Mouse (Mus musculus): Measurements from ENCODE around the gene Trappc13. TPM values are rescaled to one million over a fixed set of nuclear protein-coding genes. Genes with fewer than 3 reads are reported as not detected.
A peak's percentile ranks its signal among the peaks of the same experiment; 100 is the strongest.

Trappc13 gene
- polyA plus RNA-seq, 1 experiment from 2014 or later = 79.7 TPM

DNA sequence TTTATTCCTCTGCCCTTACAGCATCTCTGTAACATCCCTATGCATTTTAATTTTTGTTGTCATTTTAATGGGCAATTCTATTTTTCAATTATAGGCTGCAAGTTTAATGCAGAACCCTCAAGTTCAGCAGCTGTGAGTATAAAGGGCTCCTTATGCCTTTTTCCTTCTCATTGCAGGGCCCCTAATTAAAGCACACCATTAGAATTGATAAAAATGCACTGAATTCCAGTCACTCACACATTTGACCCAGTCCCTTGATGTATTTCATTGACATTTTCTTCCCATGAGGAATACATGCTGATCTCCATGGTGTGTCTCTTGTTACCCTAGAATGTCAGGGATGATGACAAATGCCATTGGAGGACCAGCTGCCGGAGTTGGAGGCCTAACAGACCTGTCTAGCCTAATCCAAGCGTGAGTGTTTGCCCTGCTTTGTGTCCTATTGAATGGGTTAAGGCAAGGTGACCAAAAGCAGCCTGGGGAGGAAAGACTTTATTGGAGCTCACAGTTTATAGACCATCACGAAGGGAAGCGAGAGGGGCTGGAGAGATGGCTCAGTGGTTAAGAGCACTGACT lies 43.7 kb downstream of the Trappc13 start:
- Histone ChIP-seq H3K9ac (ENCODE audit: low read length) (no peak overlapping the region), H3K4me2 (ENCODE audit: low read depth) (no peak overlapping the region), H3K4me3 (ENCODE audit: low read depth, low read length) (no peak overlapping the region), H3K9me3 (ENCODE audit: control insufficient read depth, low read length) (no peaks in the 10 kb centered on the region), H3K27ac (ENCODE audit: low read depth, low read length) (no peak overlapping the region), H3K4me1 (ENCODE audit: control insufficient read depth, insufficient read depth, low read length) (no peaks in the 10 kb centered on the region), H3K36me3 (ENCODE audit: control insufficient read depth, insufficient read depth, low read length) (no peaks in the 10 kb centered on the region; the same call in 1 of the 2 replicates), H3K27me3 (ENCODE audit: control insufficient read depth, insufficient read depth, low read length) (no peaks in the 10 kb centered on the region)
- no peak for ATAC-seq (ENCODE audit: insufficient read depth, low FRiP score, low TSS enrichment)
- WGBS = 75% methylated on average over 4 of the region's 4 CpGs
- no peak for DNase-seq (ENCODE audit: low spot score)

GRCm38 (mm10) chr13:104132561-104132960 lies 45.7 kb downstream of the Trappc13 start:
- H3K9ac ChIP-seq (ENCODE audit: low read length) = no peak overlapping the region
- H3K9me3 ChIP-seq (ENCODE audit: control insufficient read depth, low read length) = no peaks in the 10 kb centered on the region
- H3K4me3 ChIP-seq (ENCODE audit: low read depth, low read length) = no peak overlapping the region
- H3K36me3 ChIP-seq (ENCODE audit: control insufficient read depth, insufficient read depth, low read length) = no peaks in the 10 kb centered on the region; the same call in 1 of the 2 replicates
- H3K27me3 ChIP-seq (ENCODE audit: control insufficient read depth, insufficient read depth, low read length) = no peaks in the 10 kb centered on the region
- ATAC-seq (ENCODE audit: insufficient read depth, low FRiP score, low TSS enrichment) = no peak
- H3K4me1 ChIP-seq (ENCODE audit: control insufficient read depth, insufficient read depth, low read length) = no peaks in the 10 kb centered on the region
- no peak overlapping the region for H3K4me2 ChIP-seq (ENCODE audit: low read depth)
- H3K27ac ChIP-seq (ENCODE audit: low read depth, low read length) = no peak overlapping the region
- DNase-seq (ENCODE audit: low spot score) = no peak
- WGBS = 87% methylated on average over 2 of the region's 2 CpGs

DNA sequence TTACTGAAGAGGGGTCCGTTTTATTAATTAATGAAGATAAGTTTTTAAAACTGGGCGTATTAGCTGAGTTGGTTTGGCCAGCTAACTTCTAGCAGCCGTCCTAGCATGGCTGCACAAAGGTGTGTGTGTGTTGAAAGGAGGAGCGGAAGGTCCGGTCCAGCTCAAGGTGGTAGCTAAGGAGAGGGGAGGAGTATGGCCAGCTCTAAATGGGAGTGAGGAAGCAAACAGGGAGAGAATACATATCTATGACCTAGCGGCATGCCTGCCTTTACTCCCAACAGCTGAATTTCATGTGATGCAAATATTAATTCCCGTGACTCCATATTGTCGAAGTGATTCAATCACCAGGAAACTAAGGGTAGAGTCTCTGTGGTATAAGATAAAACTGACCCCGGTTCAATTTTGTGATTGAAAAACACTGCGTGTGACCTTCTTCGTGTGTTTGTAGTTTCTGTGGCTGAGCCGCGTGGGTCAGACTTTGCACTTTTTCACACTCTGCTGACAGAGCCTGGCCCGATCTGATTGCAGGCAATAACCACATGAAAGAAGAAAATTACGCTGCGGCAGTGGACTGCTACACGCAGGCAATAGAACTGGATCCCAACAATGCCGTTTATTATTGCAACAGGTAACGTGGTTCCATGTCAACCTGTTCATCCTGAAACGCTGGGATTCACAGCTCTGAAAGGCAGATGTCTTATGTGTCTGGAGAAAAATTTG lies 54.4 kb downstream of the Trappc13 start:
- no peak for ATAC-seq (ENCODE audit: insufficient read depth, low FRiP score, low TSS enrichment)
- WGBS = 92% methylated on average over 20 of the region's 20 CpGs

DNA sequence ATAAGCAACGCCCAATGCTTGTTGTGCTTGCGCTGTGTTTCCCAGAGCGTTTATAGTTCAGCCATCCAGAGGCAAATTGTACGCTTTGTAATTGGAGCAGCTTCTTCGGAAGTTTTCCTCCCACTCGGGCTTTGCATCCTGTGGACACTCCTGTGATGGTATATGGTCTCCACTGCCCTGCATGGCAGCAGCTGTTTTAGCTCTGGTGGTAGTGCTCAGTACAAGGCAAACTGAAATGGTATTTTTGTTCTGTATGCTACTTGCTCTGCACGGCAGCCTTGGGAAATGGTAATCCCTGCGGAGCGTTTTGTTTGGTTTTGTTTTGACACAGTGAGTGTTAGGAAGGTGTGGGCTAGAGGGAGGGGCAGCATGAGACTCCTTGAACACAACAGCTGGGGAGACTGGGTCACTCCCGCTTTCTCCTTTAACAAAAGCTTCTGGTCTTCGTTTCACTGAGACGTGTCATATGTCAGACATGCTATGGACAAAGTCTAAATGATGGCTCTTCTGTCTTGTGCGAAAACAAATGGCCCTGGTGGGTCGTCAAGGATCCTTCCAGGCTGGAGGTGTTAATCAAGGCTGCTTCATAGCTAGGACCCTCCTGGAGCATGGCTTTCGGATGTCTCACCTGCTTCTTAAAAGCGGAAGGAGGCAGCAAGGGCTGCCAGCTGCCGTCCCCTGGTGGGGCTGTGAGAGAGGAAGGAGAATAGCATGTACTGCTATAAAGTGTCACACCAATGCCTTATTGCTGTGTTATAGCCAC lies 56.0 kb downstream of the Trappc13 start:
- Histone ChIP-seq H3K4me2 (ENCODE audit: low read depth) (no peak overlapping the region), H3K9me3 (ENCODE audit: control insufficient read depth, low read length) (no peaks in the 10 kb centered on the region), H3K4me3 (ENCODE audit: low read depth, low read length) (no peak overlapping the region), H3K27ac (ENCODE audit: low read depth, low read length) (no peak overlapping the region), H3K4me1 (ENCODE audit: control insufficient read depth, insufficient read depth, low read length) (0 out of 2 replicates have a peak, but pooled peaks cover 2% of the 10 kb centered on the region), H3K36me3 (ENCODE audit: control insufficient read depth, insufficient read depth, low read length) (no peaks in the 10 kb centered on the region), H3K27me3 (ENCODE audit: control insufficient read depth, insufficient read depth, low read length) (no peaks in the 10 kb centered on the region), H3K9ac (ENCODE audit: low read length) (no peak overlapping the region)
- WGBS = 55% methylated on average over 17 of the region's 17 CpGs
- ATAC-seq (ENCODE audit: insufficient read depth, low FRiP score, low TSS enrichment) = no peak
- no peak for DNase-seq (ENCODE audit: low spot score)

More for the DNA sequence above, 54.4 kb downstream of the Trappc13 start:
- Histone ChIP-seq H3K4me2 (ENCODE audit: low read depth) (no peak overlapping the region), H3K9me3 (ENCODE audit: control insufficient read depth, low read length) (no peaks in the 10 kb centered on the region), H3K27me3 (ENCODE audit: control insufficient read depth, insufficient read depth, low read length) (no peaks in the 10 kb centered on the region), H3K36me3 (ENCODE audit: control insufficient read depth, insufficient read depth, low read length) (no peaks in the 10 kb centered on the region), H3K27ac (ENCODE audit: low read depth, low read length) (no peak overlapping the region), H3K4me3 (ENCODE audit: low read depth, low read length) (no peak overlapping the region), H3K4me1 (ENCODE audit: control insufficient read depth, insufficient read depth, low read length) (0 out of 2 replicates have a peak, but pooled peaks cover 2% of the 10 kb centered on the region), H3K9ac (ENCODE audit: low read length) (no peak overlapping the region)
- DNase-seq (ENCODE audit: low spot score) = no peak

DNA sequence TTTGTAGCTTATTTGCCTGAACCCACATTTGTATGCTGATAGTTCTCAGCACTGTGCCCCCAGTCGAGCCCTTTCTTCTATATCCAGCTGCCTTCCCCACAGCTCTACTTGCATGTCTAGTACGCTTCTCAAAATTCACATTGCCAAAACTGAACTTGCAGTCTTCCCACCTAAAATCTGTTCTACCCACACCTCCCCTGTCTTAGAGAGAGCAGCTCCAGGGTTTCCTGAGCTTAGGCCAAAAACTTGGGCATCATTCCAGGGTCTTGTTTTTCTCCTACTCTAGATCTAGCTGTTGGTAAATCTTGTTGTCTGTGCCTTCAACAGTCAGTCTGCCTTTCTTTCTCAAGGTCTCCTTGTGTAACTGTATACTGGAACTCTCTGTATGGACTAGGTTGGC lies 63.4 kb downstream of the Trappc13 start:
- Histone ChIP-seq H3K4me2 (ENCODE audit: low read depth) (no peak overlapping the region), H3K36me3 (ENCODE audit: control insufficient read depth, insufficient read depth, low read length) (no peaks in the 10 kb centered on the region), H3K4me3 (ENCODE audit: low read depth, low read length) (no peak overlapping the region), H3K9ac (ENCODE audit: low read length) (no peak overlapping the region), H3K4me1 (ENCODE audit: control insufficient read depth, insufficient read depth, low read length) (0 out of 2 replicates have a peak, but pooled peaks cover 4% of the 10 kb centered on the region), H3K27me3 (ENCODE audit: control insufficient read depth, insufficient read depth, low read length) (no peaks in the 10 kb centered on the region), H3K9me3 (ENCODE audit: control insufficient read depth, low read length) (no peaks in the 10 kb centered on the region), H3K27ac (ENCODE audit: low read depth, low read length) (no peak overlapping the region)
- ATAC-seq (ENCODE audit: insufficient read depth, low FRiP score, low TSS enrichment) = no peak
- WGBS = 88% methylated on average over 2 of the region's 2 CpGs
- DNase-seq (ENCODE audit: low spot score) = no peak

- 92% methylated on average over 4 of the region's 4 CpGs for WGBS
- no peak overlapping the region for H3K27ac ChIP-seq (ENCODE audit: low read depth, low read length)
- H3K27me3 ChIP-seq (ENCODE audit: control insufficient read depth, insufficient read depth, low read length) = no peaks in the 10 kb centered on the region
- ATAC-seq (ENCODE audit: insufficient read depth, low FRiP score, low TSS enrichment) (no peak), DNase-seq (ENCODE audit: low spot score) (no peak)
- no peak overlapping the region for H3K4me2 ChIP-seq (ENCODE audit: low read depth)
- no peaks in the 10 kb centered on the region for H3K9me3 ChIP-seq (ENCODE audit: control insufficient read depth, low read length)
- H3K36me3 ChIP-seq (ENCODE audit: control insufficient read depth, insufficient read depth, low read length) = no peaks in the 10 kb centered on the region
- H3K4me1 ChIP-seq (ENCODE audit: control insufficient read depth, insufficient read depth, low read length) = peaks cover 7% of the 10 kb centered on the region; the same call in 1 of the 2 replicates
- no peak overlapping the region for H3K4me3 ChIP-seq (ENCODE audit: low read depth, low read length)
- H3K9ac ChIP-seq (ENCODE audit: low read length) = no peak overlapping the region
Measured at GRCm38 (mm10) chr13:104113782-104114181, 64.5 kb downstream of the Trappc13 start.

DNA sequence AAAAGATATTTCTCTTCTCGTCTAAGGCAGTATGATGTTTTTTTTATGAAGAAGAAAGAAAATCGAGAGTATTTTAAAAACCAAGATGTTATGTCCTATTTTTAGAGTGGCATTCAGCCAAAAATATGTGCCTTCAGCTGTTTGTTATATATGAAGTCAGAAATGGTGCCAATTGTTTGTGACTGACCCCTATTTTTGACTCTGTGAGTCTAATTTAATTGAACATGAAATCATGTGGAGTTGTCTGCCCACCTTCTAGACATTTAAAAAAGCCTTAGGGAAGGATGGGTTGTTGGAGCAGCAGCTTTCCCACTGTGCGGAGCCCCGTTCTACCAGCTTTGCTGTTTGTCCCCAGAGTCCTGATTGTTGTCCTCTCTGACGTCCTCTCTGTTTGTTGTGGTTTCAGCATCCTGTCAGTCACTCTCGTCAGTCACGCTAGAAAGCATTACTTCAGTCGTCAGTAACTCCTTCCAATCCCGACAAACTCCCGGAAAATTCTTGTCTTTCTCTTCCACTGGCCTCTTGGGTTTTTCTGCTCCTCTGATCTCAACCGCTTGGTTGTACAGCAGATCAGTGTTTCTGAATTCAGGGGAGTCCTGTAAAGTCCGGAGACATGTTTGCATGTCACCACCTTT lies 65.9 kb downstream of the Trappc13 start:
- Histone ChIP-seq H3K27me3 (ENCODE audit: control insufficient read depth, insufficient read depth, low read length) (no peaks in the 10 kb centered on the region), H3K36me3 (ENCODE audit: control insufficient read depth, insufficient read depth, low read length) (no peaks in the 10 kb centered on the region), H3K27ac (ENCODE audit: low read depth, low read length) (no peak overlapping the region), H3K4me2 (ENCODE audit: low read depth) (no peak overlapping the region), H3K4me1 (ENCODE audit: control insufficient read depth, insufficient read depth, low read length) (peaks cover 7% of the 10 kb centered on the region; the same call in 1 of the 2 replicates), H3K9ac (ENCODE audit: low read length) (no peak overlapping the region), H3K4me3 (ENCODE audit: low read depth, low read length) (no peak overlapping the region), H3K9me3 (ENCODE audit: control insufficient read depth, low read length) (no peaks in the 10 kb centered on the region)
- 68% methylated on average over 12 of the region's 12 CpGs for WGBS
- no peak for ATAC-seq (ENCODE audit: insufficient read depth, low FRiP score, low TSS enrichment)
- no peak for DNase-seq (ENCODE audit: low spot score)

DNA sequence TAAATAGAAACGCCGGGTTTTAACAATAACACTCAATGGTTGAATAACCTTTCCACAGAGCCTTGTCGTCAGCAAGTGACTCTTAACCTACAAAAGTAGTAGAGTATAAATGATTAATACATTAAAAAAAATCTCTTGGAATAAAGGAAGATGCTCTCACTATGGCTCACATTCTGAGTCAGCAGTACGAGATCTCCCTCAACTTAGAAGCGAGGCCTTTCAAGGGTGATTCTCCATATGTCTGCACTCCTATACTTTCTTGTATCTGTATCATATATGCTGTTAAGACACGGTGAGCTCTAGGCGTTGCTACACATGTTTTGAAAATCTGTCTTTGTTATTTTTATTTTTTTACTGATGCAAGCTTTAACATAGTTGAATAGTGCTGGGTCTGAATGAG lies 67.7 kb downstream of the Trappc13 start:
- H3K27ac ChIP-seq (ENCODE audit: low read depth, low read length) = no peak overlapping the region
- H3K4me1 ChIP-seq (ENCODE audit: control insufficient read depth, insufficient read depth, low read length) = peaks cover 7% of the 10 kb centered on the region; the same call in 1 of the 2 replicates
- peak overlapping the region; percentile 98 for H3K4me2 ChIP-seq (ENCODE audit: low read depth)
- DNase-seq (ENCODE audit: low spot score) = no peak
- no peaks in the 10 kb centered on the region for H3K36me3 ChIP-seq (ENCODE audit: control insufficient read depth, insufficient read depth, low read length)
- WGBS = 50% methylated on average over 7 of the region's 7 CpGs
- H3K27me3 ChIP-seq (ENCODE audit: control insufficient read depth, insufficient read depth, low read length) = no peaks in the 10 kb centered on the region
- peak overlapping the region; percentile 64 for H3K4me3 ChIP-seq (ENCODE audit: low read depth, low read length)
- no peaks in the 10 kb centered on the region for H3K9me3 ChIP-seq (ENCODE audit: control insufficient read depth, low read length)
- H3K9ac ChIP-seq (ENCODE audit: low read length) = peak overlapping the region; percentile 71
- ATAC-seq (ENCODE audit: insufficient read depth, low FRiP score, low TSS enrichment) = no peak

All from neural tube, embryonic 11.5 days (tissue).